Mouse (Mus musculus) kidney, adult 2 months (tissue): ENCODE results near the gene Rab3a. TPM values are rescaled to one million over a fixed set of nuclear protein-coding genes. Genes with fewer than 3 reads are reported as not detected.

Source experiments
- DNase-seq: peaks from one replicate; pipeline ENCODE4 v3.0.0; 2021
- H3K27ac ChIP-seq: fragments of 200-500 bp; 2 replicates; pipeline ENCODE4 v1.5.1; 2012; ENCODE audit warnings: low read depth, low read length, control low read depth, inconsistent platforms; ENCODE audit not compliant: insufficient read depth
- H3K27me3 ChIP-seq: fragments of 200-500 bp; replicated peaks from 2 replicates; pipeline ENCODE4 v1.6.1; 2012; ENCODE audit warnings: mild to moderate bottlenecking, moderate library complexity, low read length, inconsistent platforms; ENCODE audit not compliant: control insufficient read depth, insufficient read depth
- H3K36me3 ChIP-seq: fragments of 200-500 bp; 2 replicates; pipeline ENCODE4 v1.6.1; 2012; ENCODE audit warnings: mild to moderate bottlenecking, moderate library complexity, low read length, inconsistent platforms; ENCODE audit not compliant: control insufficient read depth, insufficient read depth
- H3K4me1 ChIP-seq: fragments of 200-500 bp; 2 replicates; pipeline ENCODE4 v1.6.1; 2011; ENCODE audit warnings: low read length; ENCODE audit not compliant: control insufficient read depth, insufficient read depth
- H3K4me3 ChIP-seq: fragments of 200-500 bp; 2 replicates; pipeline ENCODE4 v1.5.1; 2011; ENCODE audit warnings: mild to moderate bottlenecking, low read depth, low read length, control low read depth; ENCODE audit not compliant: insufficient read depth
- CTCF ChIP-seq: fragments of 200-500 bp; conservative IDR thresholded peaks from 2 replicates; pipeline ENCODE4 v1.5.1; 2011; ENCODE audit warnings: low read depth, mild to moderate bottlenecking, control low read depth, low read length, moderate library complexity, mixed read lengths; ENCODE audit not compliant: insufficient read depth, insufficient read length
- POLR2A ChIP-seq: fragments of 200-500 bp; IDR thresholded peaks from one replicate; pipeline ENCODE4 v1.6.1; 2011; ENCODE audit warnings: low read depth, low read length, control low read depth
- WGBS: fragments of 180-500 bp; shearing (Covaris S2); methylation state at CpG from one replicate; pipeline ENCODE4 v1.1.7; 2018; 5-methylcytosine and 5-hydroxymethylcytosine counted together
- polyA plus RNA-seq: library from polyadenylated mRNA; depleted of rRNA; stranded (reverse); fragments of >200 nt; gene quantifications from 2 replicates; pipeline ENCODE4 v1.2.3, GENCODE M21; 2012

Gene Rab3a
- polyA plus RNA-seq, 1 experiment = 31.1 TPM

DNA sequence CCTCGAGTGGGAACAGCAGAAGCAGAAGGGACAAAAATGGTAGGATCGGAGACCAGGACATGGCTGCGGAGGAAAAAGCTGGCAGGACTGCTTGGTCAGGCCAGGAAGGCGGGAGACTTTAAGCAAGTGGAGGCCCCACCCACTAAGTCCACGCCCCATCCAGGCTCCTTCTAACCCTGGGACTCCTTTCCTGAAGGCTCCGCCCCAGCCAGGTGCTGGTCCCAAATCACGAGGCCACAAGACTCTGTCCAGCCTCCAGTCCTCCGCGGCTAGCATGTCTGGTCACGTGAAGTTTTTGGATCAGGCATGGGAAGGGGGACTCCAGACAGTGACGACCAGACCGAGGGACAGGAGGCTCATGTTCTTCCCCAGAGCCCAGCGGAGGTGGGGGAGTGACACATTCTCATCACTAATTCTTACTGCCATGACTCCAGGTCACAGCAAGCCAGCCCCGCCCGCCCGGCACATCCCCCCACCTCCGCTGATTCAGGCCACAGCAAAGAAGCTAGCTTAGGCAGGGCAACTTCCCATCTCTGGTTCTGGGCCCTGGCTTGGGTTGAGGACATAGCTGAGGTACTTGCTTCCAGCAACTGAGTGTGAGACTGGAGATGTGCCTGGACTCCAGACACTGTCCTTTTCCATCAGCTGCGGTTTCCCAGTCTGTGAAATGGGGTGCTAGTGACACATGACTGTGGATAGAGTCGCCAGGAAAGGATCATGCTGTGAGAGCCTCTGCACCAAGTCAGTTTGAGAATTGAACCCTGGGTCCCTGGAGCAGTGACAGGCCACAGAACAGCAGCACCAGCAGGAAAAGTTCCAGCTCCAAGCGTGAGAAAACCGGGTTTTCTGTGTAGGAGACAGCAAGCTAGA is 12.3 kb downstream of the Rab3a start:
- DNase-seq = peak; percentile 95
- TF ChIP-seq CTCF = no peak
- TF ChIP-seq POLR2A = peak; percentile 97
- peak overlapping the region; percentile 54 for H3K27ac ChIP-seq
- no peaks in the 10 kb centered on the region for H3K27me3 ChIP-seq
- peaks cover 11% of the 10 kb centered on the region for H3K4me1 ChIP-seq
- WGBS = 11% methylated on average over 21 of the region's 21 CpGs
- peak overlapping the region; percentile 51 for H3K4me3 ChIP-seq
- peaks cover under 1% of the 10 kb centered on the region; the same call in 1 of the 2 replicates for H3K36me3 ChIP-seq

DNA sequence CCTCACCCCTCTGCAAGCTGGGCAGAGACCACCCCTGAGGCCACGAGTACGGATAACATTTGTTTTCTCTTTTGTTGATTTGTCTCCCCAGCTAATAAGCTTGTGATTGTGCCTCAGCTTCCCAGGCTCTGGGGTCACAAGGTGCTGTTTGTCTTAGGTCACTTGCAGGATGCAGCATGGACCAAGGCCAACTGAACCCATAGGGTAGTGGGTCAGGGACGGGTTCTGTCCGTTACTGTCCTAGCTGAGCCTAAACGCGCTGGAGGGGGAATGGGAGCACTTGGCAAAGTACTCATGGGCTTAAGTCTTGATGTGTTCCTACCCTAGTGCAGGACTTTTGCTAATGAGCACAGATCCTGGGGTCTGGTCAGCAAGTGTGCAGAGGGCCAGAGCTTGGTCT is 13.0 kb downstream of the Rab3a start:
- Histone ChIP-seq H3K36me3 (peaks cover 1% of the 10 kb centered on the region; the same call in 1 of the 2 replicates), H3K4me1 (peaks cover 11% of the 10 kb centered on the region), H3K4me3 (no peak overlapping the region), H3K27ac (no peak overlapping the region), H3K27me3 (no peaks in the 10 kb centered on the region)
- WGBS = 84% methylated on average over 6 of the region's 6 CpGs
- TF ChIP-seq POLR2A (no peak), CTCF (no peak)
- no peak for DNase-seq

DNA sequence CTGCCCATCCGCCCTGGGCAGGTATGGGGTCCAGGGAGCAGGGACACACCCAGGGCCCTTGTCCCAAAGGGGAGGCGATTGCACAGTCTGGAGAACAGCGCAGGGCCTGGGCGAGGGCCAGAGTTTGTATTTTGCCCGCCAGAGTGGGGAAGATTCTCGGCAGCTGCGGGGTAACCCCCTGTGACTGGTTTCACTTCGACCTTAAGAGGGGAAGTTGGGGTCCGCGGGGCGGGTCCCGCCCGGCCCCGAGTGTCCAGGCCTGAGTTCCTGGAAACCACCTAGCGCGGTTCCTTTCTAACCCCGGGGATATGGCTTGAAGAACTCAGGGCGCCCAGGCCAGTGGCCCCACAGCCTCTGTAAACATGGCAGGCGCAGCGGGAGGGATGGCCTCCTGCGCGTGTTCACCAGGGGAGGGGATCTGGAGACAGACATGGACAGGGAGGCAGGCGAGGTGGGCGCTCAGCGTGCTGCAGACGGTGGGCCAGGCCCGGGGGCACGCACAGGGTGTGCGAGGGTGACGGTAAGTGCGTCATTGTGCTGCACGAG is 13.8 kb downstream of the Rab3a start:
- TF ChIP-seq POLR2A (no peak), CTCF (no peak)
- H3K27me3 ChIP-seq = no peaks in the 10 kb centered on the region
- no peak overlapping the region for H3K4me3 ChIP-seq
- DNase-seq = no peak
- H3K4me1 ChIP-seq = peaks cover 11% of the 10 kb centered on the region
- H3K27ac ChIP-seq = no peak overlapping the region
- peaks cover 1% of the 10 kb centered on the region; the same call in 1 of the 2 replicates for H3K36me3 ChIP-seq
- WGBS = 92% methylated on average over 32 of the region's 32 CpGs

GRCm38 (mm10) chr8:70768956-70769355 is 14.5 kb downstream of the Rab3a start:
- TF ChIP-seq CTCF (no peak), POLR2A (no peak)

DNA sequence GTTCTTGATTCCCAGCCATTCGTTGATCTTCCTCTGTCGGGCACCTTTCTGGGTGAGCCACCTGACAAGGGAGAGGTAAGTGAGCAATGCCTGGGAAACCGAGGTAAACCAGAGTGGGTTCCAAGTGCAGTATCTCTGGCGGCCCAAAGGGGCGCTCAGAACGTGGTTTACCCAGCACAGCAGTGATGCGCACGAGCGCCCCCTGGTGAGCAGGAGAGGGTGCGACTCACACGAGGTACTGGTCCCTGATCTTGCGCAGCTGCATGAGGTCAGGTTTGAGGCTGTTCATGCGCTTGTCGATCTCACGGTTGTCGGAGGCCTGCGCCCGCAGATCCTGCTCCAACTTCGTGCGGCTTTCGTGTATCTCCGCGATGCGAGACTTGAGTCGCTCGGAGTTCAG is 14.9 kb downstream of the Rab3a start:
- DNase-seq = peak; percentile 97
- Histone ChIP-seq H3K27me3 (no peaks in the 10 kb centered on the region), H3K4me3 (no peak overlapping the region), H3K27ac (no peak overlapping the region), H3K4me1 (peaks cover 15% of the 10 kb centered on the region), H3K36me3 (peaks cover 1% of the 10 kb centered on the region; the same call in 1 of the 2 replicates)
- TF ChIP-seq CTCF (peak; percentile 100; the same call in 1 of the 2 replicates), POLR2A (no peak)
- 6% methylated on average over 26 of the region's 26 CpGs for WGBS

More at GRCm38 (mm10) chr8:70768956-70769355, 14.5 kb downstream of the Rab3a start:
- DNase-seq = no peak
- Histone ChIP-seq H3K4me3 (no peak overlapping the region), H3K36me3 (peaks cover 1% of the 10 kb centered on the region; the same call in 1 of the 2 replicates), H3K27me3 (no peaks in the 10 kb centered on the region), H3K4me1 (peaks cover 12% of the 10 kb centered on the region), H3K27ac (no peak overlapping the region)
- WGBS = 82% methylated on average over 16 of the region's 16 CpGs

DNA sequence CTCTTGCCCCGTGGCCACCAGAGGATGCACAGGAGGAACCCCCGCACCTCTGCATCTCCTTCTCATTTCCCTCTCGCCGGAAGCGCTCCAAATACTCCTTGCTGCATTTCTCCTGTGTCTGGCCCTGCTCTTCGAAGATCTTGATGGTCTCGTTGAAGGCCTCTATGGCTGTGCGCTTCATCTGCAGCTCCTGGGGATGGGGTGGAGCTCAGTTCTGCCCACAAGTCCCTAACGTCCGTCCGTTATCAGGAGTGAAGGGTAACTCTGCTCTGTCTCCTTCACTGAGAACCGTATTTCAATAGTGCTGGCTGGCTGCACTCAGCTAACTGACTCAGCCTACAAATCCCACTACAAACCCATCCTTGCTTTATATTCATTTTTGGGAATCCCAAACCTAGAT is 15.4 kb downstream of the Rab3a start:
- Histone ChIP-seq H3K4me3 (no peak overlapping the region), H3K27ac (no peak overlapping the region), H3K36me3 (peaks cover 1% of the 10 kb centered on the region; the same call in 1 of the 2 replicates), H3K4me1 (peaks cover 15% of the 10 kb centered on the region), H3K27me3 (no peaks in the 10 kb centered on the region)
- WGBS = 81% methylated on average over 12 of the region's 12 CpGs
- no peak for DNase-seq
- TF ChIP-seq CTCF = no peak
- TF ChIP-seq POLR2A = no peak

DNA sequence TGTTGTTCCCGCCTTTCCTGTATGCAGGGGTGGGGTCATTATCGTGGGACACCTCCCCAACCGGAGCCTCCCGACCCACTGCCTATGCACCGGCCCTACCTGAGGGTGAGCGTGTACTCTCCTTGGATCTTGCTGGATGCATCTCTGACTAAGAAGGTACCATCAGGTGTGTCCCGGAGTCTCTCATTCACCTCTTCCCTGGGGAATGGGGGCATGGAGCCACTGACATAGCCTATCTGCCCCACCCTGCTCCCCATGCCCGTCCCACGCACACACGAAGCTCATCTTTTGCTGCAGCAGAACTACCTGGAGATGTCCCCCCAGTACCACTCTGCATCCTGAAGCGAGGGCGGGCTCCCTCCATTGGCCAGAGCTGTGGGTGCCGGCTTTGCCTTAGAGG is 16.3 kb downstream of the Rab3a start:
- H3K27me3 ChIP-seq = no peaks in the 10 kb centered on the region
- peaks cover 21% of the 10 kb centered on the region for H3K4me1 ChIP-seq
- H3K4me3 ChIP-seq = no peak overlapping the region
- no peak for TF ChIP-seq CTCF
- TF ChIP-seq POLR2A = no peak
- peaks cover 1% of the 10 kb centered on the region; the same call in 1 of the 2 replicates for H3K36me3 ChIP-seq
- H3K27ac ChIP-seq = no peak overlapping the region
- DNase-seq = no peak
- 96% methylated on average over 13 of the region's 13 CpGs for WGBS
